Mouse (Mus musculus) adrenal gland, postnatal 36 days (tissue): ENCODE data around the gene Klrb1c. TPM values are rescaled to one million over a fixed set of nuclear protein-coding genes. Genes with fewer than 3 reads are reported as not detected.
A peak's percentile ranks its signal among the peaks of the same experiment; 100 is the strongest.
"Not testable (repeated sequence)": the region's sequence is repeated elsewhere in the genome, so short reads cannot be mapped to it uniquely, and the experiment has no call there.

Experiments
- DNase-seq, 2 experiments: peaks; one replicate each; pipeline ENCODE4 v3.0.0; 2021; ENCODE audit warnings: mixed read lengths in 1 of 2
- long read RNA-seq, 2 experiments: library from polyadenylated mRNA; stranded (forward); transcript quantifications; one replicate each; pipeline ENCODE4 v2.0.0; 2021; ENCODE audit warnings: borderline sequencing depth in 2 of 2
- total RNA-seq, 2 experiments: library from RNA; stranded (reverse); gene quantifications; 2 replicates each; pipeline ENCODE4 v1.2.3; 2021

Gene Klrb1c
- total RNA-seq: under 1 TPM; 0.16 to 0.20 TPM
- long read RNA-seq, experiment 1: 0 reads
- long read RNA-seq, experiment 2: 0 reads

GRCm38 (mm10) chr6:128789115-128789514 lies at the start of gene Klrb1c:
TSS of gene Klrb1c (minus strand) at chr6:128789215.
- no peak for DNase-seq

- no peak for DNase-seq
Observed at GRCm38 (mm10) chr6:128837454-128838341, 48.7 kb upstream of the Klrb1c start.

- DNase-seq: no peak
Observed at GRCm38 (mm10) chr6:128836955-128837334, 47.9 kb upstream of the Klrb1c start.

- DNase-seq: no peak
Observed at GRCm38 (mm10) chr6:128836191-128836954, 47.4 kb upstream of the Klrb1c start.

- no peak for DNase-seq
Observed at GRCm38 (mm10) chr6:128835571-128835970, 46.6 kb upstream of the Klrb1c start.

- no peak for DNase-seq
Observed at GRCm38 (mm10) chr6:128833046-128833445, 44.0 kb upstream of the Klrb1c start.

GRCm38 (mm10) chr6:128829837-128830236 lies 40.8 kb upstream of the Klrb1c start:
- no peak for DNase-seq

GRCm38 (mm10) chr6:128826781-128827180 lies 37.8 kb upstream of the Klrb1c start:
- no peak for DNase-seq

GRCm38 (mm10) chr6:128826132-128826531 lies 37.1 kb upstream of the Klrb1c start, which contains the start of the genes Gm44511 and Klrb1b:
TSS of gene Gm44511 (minus strand) at chr6:128826315.
TSS of gene Klrb1b (minus strand) at chr6:128826331.
- no peak for DNase-seq

GRCm38 (mm10) chr6:128818083-128818802 lies 29.2 kb upstream of the Klrb1c start:
- DNase-seq: no peak

- peak; percentile 10 to 16 for DNase-seq
Observed at GRCm38 (mm10) chr6:128808532-128808931, 19.5 kb upstream of the Klrb1c start.

- DNase-seq: peak in 1 of 2 experiments; percentile 14
Observed at GRCm38 (mm10) chr6:128807021-128807420, 18.0 kb upstream of the Klrb1c start.

GRCm38 (mm10) chr6:128804823-128805640 lies 16.0 kb upstream of the Klrb1c start:
- peak; percentile 65 to 79 for DNase-seq

- peak; percentile 96 for DNase-seq
Observed at GRCm38 (mm10) chr6:128802999-128803857, 14.2 kb upstream of the Klrb1c start.

- DNase-seq: no peak
Observed at GRCm38 (mm10) chr6:128802557-128802956, 13.5 kb upstream of the Klrb1c start.

- not testable (repeated sequence) for DNase-seq
Observed at GRCm38 (mm10) chr6:128800696-128801095, 11.7 kb upstream of the Klrb1c start.

- no peak for DNase-seq
Observed at GRCm38 (mm10) chr6:128799896-128800270, 10.9 kb upstream of the Klrb1c start.

GRCm38 (mm10) chr6:128799144-128799895 lies 10.3 kb upstream of the Klrb1c start:
- DNase-seq: peak; percentile 81 to 82

GRCm38 (mm10) chr6:128798772-128799143 lies 9.7 kb upstream of the Klrb1c start:
- peak; percentile 70 to 78 for DNase-seq
